Mouse (Mus musculus) small intestine, adult 2 months (tissue): Measurements from ENCODE around the gene Cmtm6.
A peak's percentile ranks its signal among the peaks of the same experiment; 100 is the strongest.

Experiments
- CTCF ChIP-seq: fragments of 200-500 bp; IDR thresholded peaks from 2 replicates; pipeline ENCODE4 v1.5.1; 2012; ENCODE audit warnings: low read depth, mild to moderate bottlenecking, control low read depth, inconsistent platforms, low read length, moderate library complexity, mixed read lengths; ENCODE audit not compliant: insufficient replicate concordance, insufficient read length; ENCODE audit errors: extremely low read depth
- POLR2A ChIP-seq: fragments of 200-500 bp; IDR thresholded peaks from 2 replicates; pipeline ENCODE4 v1.6.1; 2012; ENCODE audit warnings: low read depth, mild to moderate bottlenecking, control low read depth, inconsistent platforms, low read length, moderate library complexity

DNA sequence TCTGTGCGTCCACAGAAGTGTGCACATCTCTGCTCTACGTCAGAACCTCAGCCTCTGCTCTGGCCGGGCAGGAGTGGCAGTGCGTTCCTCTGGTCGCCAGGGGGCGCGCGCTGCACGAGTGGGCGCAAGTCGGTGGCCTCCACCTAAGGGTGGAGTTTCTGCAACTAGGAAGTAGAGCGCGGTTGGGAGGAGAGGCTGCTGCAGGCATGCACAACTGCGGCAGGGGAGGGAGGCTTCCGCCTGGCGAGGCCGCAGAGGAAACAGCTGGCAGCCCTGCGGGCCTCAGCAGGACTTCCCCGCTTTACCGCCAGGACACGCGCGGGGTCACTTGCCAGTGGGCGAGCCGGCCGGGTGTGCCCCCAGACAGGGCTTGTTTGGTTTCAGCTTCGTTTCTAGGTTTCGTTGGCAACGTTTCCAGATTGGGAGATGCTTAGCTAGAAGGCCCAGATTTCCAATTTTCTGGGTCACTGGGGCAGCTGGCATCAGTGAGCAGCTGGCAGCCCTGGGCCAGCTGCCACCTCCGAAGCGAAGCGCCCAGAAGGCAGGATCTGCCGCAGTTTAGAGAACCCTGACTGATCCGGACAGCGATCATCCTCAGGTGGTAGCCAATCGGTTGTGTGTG is 22.1 kb downstream of the Cmtm6 start:
- TF ChIP-seq CTCF (peak; percentile 96), POLR2A (peak; percentile 36; the same call in 1 of the 2 replicates)
